Mouse (Mus musculus) ES-E14 (cell line): ENCODE results near the gene Rps6kl1.

ENCODE experiments used
- HCFC1 ChIP-seq: IDR thresholded peaks from 2 replicates; pipeline ENCODE4 v1.6.1; 2012; ENCODE audit warnings: low read length, inconsistent platforms, borderline replicate concordance; ENCODE audit not compliant: insufficient read depth
- MAFK ChIP-seq: IDR thresholded peaks from 2 replicates; pipeline ENCODE4 v1.6.1; 2014; ENCODE audit warnings: mild to moderate bottlenecking, low read depth, low read length, inconsistent platforms; ENCODE audit not compliant: insufficient read depth
- ZC3H11A ChIP-seq: IDR thresholded peaks from 2 replicates; pipeline ENCODE4 v1.6.1; 2012; ENCODE audit warnings: low read depth, mild to moderate bottlenecking, inconsistent platforms, low read length, borderline replicate concordance
- ZNF384 ChIP-seq: IDR thresholded peaks from 2 replicates; pipeline ENCODE4 v1.6.1; 2012; ENCODE audit warnings: low read depth, low read length, inconsistent platforms

- TF ChIP-seq ZC3H11A (no peak), HCFC1 (no peak), ZNF384 (no peak), MAFK (no peak)
Observed at GRCm38 (mm10) chr12:85123645-85124044, 27.4 kb downstream of the Rps6kl1 start.
